Mouse (Mus musculus) erythroblast, embryonic 14.5 days (primary cell): ENCODE results near the gene Pcdh9.

Experiments
- GATA1 ChIP-seq: IDR thresholded peaks from 2 replicates; pipeline ENCODE4 v1.6.1; 2012; ENCODE audit warnings: low read length, inconsistent platforms, mixed read lengths
- TAL1 ChIP-seq: IDR thresholded peaks from 3 replicates; pipeline ENCODE4 v1.6.1; 2012; ENCODE audit warnings: low read length, inconsistent platforms, mixed read lengths

DNA sequence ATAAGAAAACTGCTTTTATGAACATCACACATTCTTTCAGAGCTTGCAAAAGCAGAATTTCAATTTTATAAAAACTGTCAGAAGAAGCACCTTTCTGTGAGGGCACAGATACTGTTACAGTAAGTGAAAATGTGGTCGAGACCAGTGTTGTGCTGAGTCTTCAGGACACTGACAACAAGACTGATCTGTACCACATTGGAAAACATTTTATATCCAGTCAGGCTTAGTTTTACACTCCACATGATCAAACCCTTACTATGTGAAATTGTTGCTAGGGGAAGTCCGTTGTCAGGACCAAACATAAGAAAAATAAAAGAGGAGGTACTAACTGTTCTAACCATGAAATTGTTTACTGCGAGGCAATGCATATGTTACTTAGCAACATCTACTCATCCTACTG, 656.1 kb downstream of the Pcdh9 start:
- TF ChIP-seq GATA1 (no peak), TAL1 (no peak)
